Mouse (Mus musculus) C2C12 (cell line): ENCODE data around the gene Cyp24a1.

ENCODE experiments used
- CEBPB ChIP-seq: IDR thresholded peaks from one replicate; pipeline ENCODE4 v1.6.1; 2011; ENCODE audit warnings: low read depth, mild to moderate bottlenecking, control low read depth, moderate library complexity
- CTCF ChIP-seq: IDR thresholded peaks from one replicate; pipeline ENCODE4 v1.5.1; 2011; ENCODE audit not compliant: control insufficient read depth, insufficient read depth, insufficient read length
- MAX ChIP-seq: IDR thresholded peaks from one replicate; pipeline ENCODE4 v1.6.1; 2011; ENCODE audit warnings: mild to moderate bottlenecking, control low read depth
- MYOD1 ChIP-seq: IDR thresholded peaks from one replicate; pipeline ENCODE4 v1.6.1; 2011; ENCODE audit warnings: low read depth; ENCODE audit not compliant: control insufficient read depth, insufficient read length
- MYOG ChIP-seq: IDR thresholded peaks from one replicate; pipeline ENCODE4 v1.6.1; 2011; ENCODE audit not compliant: control insufficient read depth, insufficient read length; ENCODE audit errors: extremely low read depth
- USF1 ChIP-seq: IDR thresholded peaks from one replicate; pipeline ENCODE4 v1.6.1; 2011; ENCODE audit warnings: low read depth, mild to moderate bottlenecking, control low read depth, moderate library complexity

GRCm38 (mm10) chr2:170530256-170530655 lies 33.3 kb upstream of the Cyp24a1 start:
- TF ChIP-seq CTCF (no peak), USF1 (no peak), MAX (no peak), MYOD1 (no peak), MYOG (no peak), CEBPB (no peak)
